Mouse (Mus musculus) lung, embryonic 14.5 days (tissue): ENCODE measurements around the gene AW549877. TPM values are rescaled to one million over a fixed set of nuclear protein-coding genes. Genes with fewer than 3 reads are reported as not detected.
A peak's percentile ranks its signal among the peaks of the same experiment; 100 is the strongest.

Experiments used
- ATAC-seq: fragments of 200-750 bp; cut with Nextera tagmentation; 2 replicates; pipeline ENCODE4 v1.8.0; 2017; ENCODE audit warnings: mild to moderate bottlenecking, moderate TSS enrichment, moderate library complexity; ENCODE audit not compliant: insufficient read depth
- DNase-seq: peaks from one replicate; pipeline ENCODE4 v3.0.0-alpha.2; 2015
- H3K27ac ChIP-seq: fragments of 300-500 bp; sonication (generic); 2 replicates; pipeline ENCODE4 v1.5.1; 2014; ENCODE audit warnings: low read depth, mild to moderate bottlenecking, moderate library complexity
- H3K27me3 ChIP-seq: fragments of 300-500 bp; sonication (generic); 2 replicates; pipeline ENCODE4 v1.6.1; 2014; ENCODE audit warnings: low read length, control low read depth; ENCODE audit not compliant: insufficient read depth
- H3K36me3 ChIP-seq: fragments of 300-500 bp; sonication (generic); 2 replicates; pipeline ENCODE4 v1.6.1; 2014; ENCODE audit warnings: control low read depth; ENCODE audit not compliant: insufficient read depth
- H3K4me1 ChIP-seq: fragments of 300-500 bp; sonication (generic); 2 replicates; pipeline ENCODE4 v1.6.1; 2014; ENCODE audit warnings: antibody characterized with exemption, control low read depth; ENCODE audit not compliant: insufficient read depth
- H3K4me2 ChIP-seq: fragments of 300-500 bp; sonication (generic); 2 replicates; pipeline ENCODE4 v1.6.1; 2014; ENCODE audit warnings: mild to moderate bottlenecking
- H3K4me3 ChIP-seq: fragments of 300-500 bp; sonication (generic); 2 replicates; pipeline ENCODE4 v1.5.1; 2014; ENCODE audit warnings: low read depth, low read length
- H3K9ac ChIP-seq: fragments of 300-500 bp; sonication (generic); 2 replicates; pipeline ENCODE4 v1.6.1; 2014
- H3K9me3 ChIP-seq: fragments of 300-500 bp; sonication (generic); 2 replicates; pipeline ENCODE4 v1.6.1; 2016; ENCODE audit warnings: low read depth, low read length, control low read depth
- CTCF ChIP-seq: IDR thresholded peaks from 2 replicates; pipeline ENCODE4 v1.5.1; 2016; ENCODE audit warnings: antibody characterized with exemption, low read depth
- WGBS: fragments of 180-500 bp; shearing (Covaris S2); extraction: QIAGEN DNeasy Blood & Tissue Kit; methylation state at CpG from one replicate; pipeline ENCODE4 v1.1.7; 2014; 5-methylcytosine and 5-hydroxymethylcytosine counted together
- polyA plus RNA-seq: library from polyadenylated mRNA; unstranded; fragments of >200 nt; fragmentation: Nextera tagmentation; extraction: Ambion mirVana; gene quantifications from 2 replicates; pipeline ENCODE4 v1.2.1, GENCODE M21; 2014

The AW549877 gene
- polyA plus RNA-seq, 1 experiment from 2014 or later = 35.1 TPM

GRCm38 (mm10) chr15:3969743-3970142 lies 25.8 kb downstream of the AW549877 start:
- Histone ChIP-seq H3K4me3 (no peak overlapping the region), H3K9ac (no peak overlapping the region), H3K27ac (no peak overlapping the region), H3K36me3 (0 out of 2 replicates have a peak, but pooled peaks cover 3% of the 10 kb centered on the region), H3K4me2 (no peak overlapping the region), H3K27me3 (no peaks in the 10 kb centered on the region), H3K9me3 (no peaks in the 10 kb centered on the region), H3K4me1 (no peaks in the 10 kb centered on the region)
- TF ChIP-seq CTCF = no peak
- WGBS = 81% methylated on average over 14 of the region's 14 CpGs
- DNase-seq (no peak), ATAC-seq (no peak)

DNA sequence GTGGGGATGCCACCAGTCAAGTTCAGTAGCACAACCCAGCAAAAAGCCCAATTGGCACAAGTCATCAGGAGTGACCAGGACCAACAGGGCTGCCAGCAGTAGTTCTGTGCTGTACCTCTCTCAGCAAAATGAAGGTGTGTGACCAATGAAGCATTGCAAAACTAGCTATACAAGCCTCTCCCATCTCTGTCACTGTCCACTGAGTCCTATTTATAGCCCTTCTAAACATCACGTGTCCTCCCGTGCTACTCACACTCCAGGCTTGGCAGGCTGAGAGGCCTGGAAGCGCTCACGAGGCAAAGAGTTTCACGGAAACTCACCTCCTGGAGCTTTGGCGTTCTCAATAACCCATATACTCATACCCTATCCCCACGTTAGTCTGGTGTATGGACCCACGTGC lies 33.3 kb downstream of the AW549877 start:
- 75% methylated on average over 8 of the region's 8 CpGs for WGBS
- no peak for DNase-seq
- no peak for ATAC-seq
- Histone ChIP-seq H3K4me1 (no peaks in the 10 kb centered on the region), H3K4me2 (no peak overlapping the region), H3K36me3 (no peaks in the 10 kb centered on the region), H3K27me3 (no peaks in the 10 kb centered on the region), H3K4me3 (no peak overlapping the region), H3K27ac (no peak overlapping the region), H3K9me3 (no peaks in the 10 kb centered on the region), H3K9ac (no peak overlapping the region)
- TF ChIP-seq CTCF = no peak

DNA sequence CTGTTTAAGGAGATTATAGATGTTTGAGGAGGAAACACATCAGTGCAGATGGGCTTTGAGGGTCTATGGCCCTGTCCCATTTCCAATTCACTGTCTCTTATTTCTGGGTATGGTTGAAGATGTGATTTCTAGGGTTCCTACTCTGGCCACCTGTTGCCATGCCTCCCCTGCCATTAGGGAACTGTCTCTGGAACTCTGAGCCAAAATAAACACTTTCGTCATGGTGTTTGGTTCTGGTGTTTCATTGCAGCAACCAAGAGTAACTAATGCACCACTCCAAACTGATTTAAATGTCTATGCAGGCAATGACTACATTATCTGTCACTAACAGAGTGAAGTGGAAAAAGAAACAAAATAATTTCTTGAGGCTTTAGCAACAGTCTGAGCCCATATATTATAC lies 35.5 kb downstream of the AW549877 start:
- no peak for ATAC-seq
- Histone ChIP-seq H3K27me3 (no peaks in the 10 kb centered on the region), H3K4me2 (no peak overlapping the region), H3K9me3 (no peaks in the 10 kb centered on the region), H3K9ac (no peak overlapping the region), H3K27ac (no peak overlapping the region), H3K4me3 (no peak overlapping the region), H3K4me1 (no peaks in the 10 kb centered on the region), H3K36me3 (no peaks in the 10 kb centered on the region)
- DNase-seq = no peak
- 35% methylated on average over 1 of the region's 1 CpGs for WGBS
- TF ChIP-seq CTCF = no peak

DNA sequence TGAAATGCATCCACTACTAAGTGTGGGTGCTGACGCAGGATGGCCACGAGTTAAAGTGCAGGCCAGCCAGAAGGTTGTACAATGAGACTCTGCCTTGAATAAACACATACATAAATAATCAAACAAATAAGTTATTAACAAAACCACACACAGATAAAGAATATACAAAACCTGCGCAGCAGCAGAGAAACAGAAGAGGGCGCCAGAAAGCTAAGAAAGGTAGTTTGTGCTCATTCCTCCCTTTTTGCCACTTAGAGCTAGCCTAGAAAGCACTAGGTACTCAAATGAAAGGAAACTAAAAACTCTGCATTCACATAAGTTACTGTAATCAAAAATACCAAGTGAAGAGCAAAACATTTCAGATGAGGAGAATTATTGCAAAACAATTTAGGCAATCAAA lies 37.6 kb downstream of the AW549877 start:
- H3K9ac ChIP-seq = no peak overlapping the region
- no peak overlapping the region for H3K4me3 ChIP-seq
- peak; percentile 14; the same call in 1 of the 2 replicates for ATAC-seq

DNA sequence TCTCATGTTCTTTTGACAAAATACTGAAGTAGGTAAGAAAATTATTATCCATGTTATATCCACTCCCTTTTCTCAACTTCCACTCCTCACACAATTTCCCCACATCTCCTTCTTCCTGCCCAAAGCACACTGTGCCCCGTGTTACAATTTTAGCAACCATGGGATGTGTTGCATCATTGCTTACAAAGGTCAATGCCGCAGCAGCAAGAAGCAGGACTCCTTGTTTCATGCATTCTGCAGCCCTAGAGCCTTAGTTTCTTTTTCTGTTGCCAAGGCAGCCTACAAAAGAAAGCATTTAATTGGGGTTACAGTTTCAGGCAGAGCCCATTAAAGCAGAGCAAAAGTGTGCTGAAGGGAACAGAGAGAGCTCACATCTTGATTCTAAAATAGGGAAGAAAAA lies 40.6 kb downstream of the AW549877 start:
- no peaks in the 10 kb centered on the region for H3K36me3 ChIP-seq
- no peaks in the 10 kb centered on the region for H3K4me1 ChIP-seq
- no peak for TF ChIP-seq CTCF
- 73% methylated on average over 2 of the region's 2 CpGs for WGBS
- H3K9me3 ChIP-seq = no peaks in the 10 kb centered on the region
- no peak overlapping the region for H3K4me2 ChIP-seq
- ATAC-seq (no peak), DNase-seq (no peak)
- no peaks in the 10 kb centered on the region for H3K27me3 ChIP-seq
- no peak overlapping the region for H3K9ac ChIP-seq
- no peak overlapping the region for H3K27ac ChIP-seq
- no peak overlapping the region for H3K4me3 ChIP-seq

More for the DNA sequence above, 37.6 kb downstream of the AW549877 start:
- Histone ChIP-seq H3K9me3 (no peaks in the 10 kb centered on the region), H3K36me3 (no peaks in the 10 kb centered on the region), H3K27ac (no peak overlapping the region), H3K27me3 (no peaks in the 10 kb centered on the region), H3K4me1 (no peaks in the 10 kb centered on the region), H3K4me2 (no peak overlapping the region)
- peak; percentile 83 for DNase-seq
- TF ChIP-seq CTCF = peak; percentile 71
- WGBS = 26% methylated on average over 4 of the region's 4 CpGs

DNA sequence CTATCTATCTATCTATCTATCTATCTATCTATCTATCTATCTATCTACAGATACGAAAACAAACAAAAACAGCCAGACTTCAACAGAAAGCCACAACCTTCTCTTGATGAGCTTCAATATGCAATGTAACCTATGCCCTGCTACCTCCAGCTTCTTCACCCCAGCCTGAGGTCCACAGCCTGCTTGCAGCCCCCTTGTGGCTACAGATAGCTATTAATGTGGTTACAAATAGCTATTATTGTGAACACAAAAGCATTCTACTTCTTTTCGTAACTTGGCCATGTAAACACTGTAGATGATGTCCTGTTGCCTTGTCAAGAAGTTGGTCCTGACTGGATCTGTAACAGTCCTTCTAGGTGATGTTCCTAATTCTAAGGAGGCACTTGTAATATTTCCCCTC lies 57.4 kb downstream of the AW549877 start:
- Histone ChIP-seq H3K9me3 (no peaks in the 10 kb centered on the region), H3K9ac (no peak overlapping the region), H3K4me1 (no peaks in the 10 kb centered on the region), H3K4me3 (no peak overlapping the region), H3K27ac (no peak overlapping the region), H3K36me3 (no peaks in the 10 kb centered on the region), H3K4me2 (no peak overlapping the region), H3K27me3 (no peaks in the 10 kb centered on the region)
- DNase-seq (peak; percentile 15), ATAC-seq (no peak)
- peak; percentile 41 for TF ChIP-seq CTCF
- 86% methylated on average over 2 of the region's 2 CpGs for WGBS

DNA sequence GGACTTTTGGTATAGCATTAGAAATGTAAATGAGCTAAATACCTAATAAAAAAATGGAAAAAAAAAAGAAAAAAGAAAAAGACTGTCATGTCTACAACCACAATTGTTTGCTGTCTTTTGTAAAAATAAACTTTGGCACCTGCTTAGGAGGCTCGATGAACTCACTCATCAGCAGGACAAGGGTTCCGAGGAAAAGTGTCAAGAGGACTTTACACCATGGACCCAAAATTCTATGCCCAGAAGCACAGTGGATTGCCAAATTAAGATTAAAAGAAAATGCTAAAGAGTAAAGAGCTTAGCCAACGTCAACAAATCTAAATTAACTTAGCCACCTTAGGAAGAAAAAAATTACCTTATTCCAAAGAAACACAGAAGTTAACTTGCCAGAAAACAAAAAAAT lies 59.5 kb downstream of the AW549877 start:
- Histone ChIP-seq H3K4me3 (no peak overlapping the region), H3K4me1 (no peaks in the 10 kb centered on the region), H3K27ac (no peak overlapping the region), H3K9ac (no peak overlapping the region), H3K27me3 (no peaks in the 10 kb centered on the region), H3K9me3 (no peaks in the 10 kb centered on the region), H3K36me3 (no peaks in the 10 kb centered on the region), H3K4me2 (no peak overlapping the region)
- DNase-seq (no peak), ATAC-seq (no peak)
- 81% methylated on average over 3 of the region's 3 CpGs for WGBS
- TF ChIP-seq CTCF = no peak

GRCm38 (mm10) chr15:3933466-3933865 lies 62.1 kb downstream of the AW549877 start:
- H3K27ac ChIP-seq = no peak overlapping the region

More at GRCm38 (mm10) chr15:3933466-3933865, 62.1 kb downstream of the AW549877 start:
- H3K27me3 ChIP-seq = no peaks in the 10 kb centered on the region
- DNase-seq (no peak), ATAC-seq (no peak)
- no peaks in the 10 kb centered on the region for H3K36me3 ChIP-seq
- no peaks in the 10 kb centered on the region for H3K4me1 ChIP-seq
- no peaks in the 10 kb centered on the region for H3K9me3 ChIP-seq
- H3K9ac ChIP-seq = no peak overlapping the region
- no peak overlapping the region for H3K4me3 ChIP-seq
- no peak overlapping the region for H3K4me2 ChIP-seq
- 79% methylated on average over 4 of the region's 4 CpGs for WGBS
- TF ChIP-seq CTCF = no peak

Other genes with a start within 250 kb of the AW549877 start
- gene Fbxo4, start 16.2 kb downstream of the AW549877 start, polyA plus RNA-seq = 10.9 and 12.6 TPM in 2 replicates
- gene Oxct1, start 30.6 kb upstream of the AW549877 start, polyA plus RNA-seq = 210 and 226 TPM in 2 replicates